Mouse (Mus musculus) stomach, embryonic 15.5 days (tissue): ENCODE results near the gene Slc28a3. TPM values are rescaled to one million over a fixed set of nuclear protein-coding genes. Genes with fewer than 3 reads are reported as not detected.

Experiments used
- ATAC-seq: fragments of 200-750 bp; cut with Nextera tagmentation; 2 replicates; pipeline ENCODE4 v1.8.0; 2017; ENCODE audit warnings: low read depth, moderate number of reproducible peaks, moderate TSS enrichment; ENCODE audit not compliant: insufficient read depth, low FRiP score
- H3K27ac ChIP-seq: fragments of 300-500 bp; sonication (generic); 2 replicates; pipeline ENCODE4 v1.5.1; 2015; ENCODE audit warnings: mild to moderate bottlenecking, inconsistent platforms
- H3K27me3 ChIP-seq: fragments of 300-500 bp; sonication (generic); replicated peaks from 2 replicates; pipeline ENCODE4 v1.6.1; 2015; ENCODE audit warnings: inconsistent platforms
- H3K36me3 ChIP-seq: fragments of 300-500 bp; sonication (generic); 2 replicates; pipeline ENCODE4 v1.6.1; 2015; ENCODE audit warnings: inconsistent platforms
- H3K4me1 ChIP-seq: fragments of 300-500 bp; sonication (generic); 2 replicates; pipeline ENCODE4 v1.6.1; 2015; ENCODE audit warnings: inconsistent platforms
- H3K4me2 ChIP-seq: fragments of 300-500 bp; sonication (generic); 2 replicates; pipeline ENCODE4 v1.6.1; 2015; ENCODE audit warnings: mild to moderate bottlenecking, inconsistent platforms
- H3K4me3 ChIP-seq: fragments of 300-500 bp; sonication (generic); replicated peaks from 2 replicates; pipeline ENCODE4 v1.5.1; 2015; ENCODE audit warnings: inconsistent platforms
- H3K9ac ChIP-seq: fragments of 300-500 bp; sonication (generic); 2 replicates; pipeline ENCODE4 v1.6.1; 2015; ENCODE audit warnings: inconsistent platforms
- H3K9me3 ChIP-seq: fragments of 300-500 bp; sonication (generic); 2 replicates; pipeline ENCODE4 v1.6.1; 2016; ENCODE audit warnings: inconsistent platforms
- WGBS: fragments of 180-500 bp; shearing (Covaris S2); methylation state at CpG from one replicate; pipeline ENCODE4 v1.1.7; 2015; 5-methylcytosine and 5-hydroxymethylcytosine counted together
- polyA plus RNA-seq: library from polyadenylated mRNA; unstranded; fragments of >200 nt; fragmentation: Nextera tagmentation; extraction: Ambion mirVana; gene quantifications from 2 replicates; pipeline ENCODE4 v1.2.1, GENCODE M21; 2015

Gene Slc28a3
- polyA plus RNA-seq, 1 experiment from 2014 or later = 1.6 TPM

- no peaks in the 10 kb centered on the region for H3K36me3 ChIP-seq
- WGBS = 88% methylated on average over 6 of the region's 6 CpGs
- no peak overlapping the region for H3K9ac ChIP-seq
- no peaks in the 10 kb centered on the region for H3K9me3 ChIP-seq
- H3K4me2 ChIP-seq = no peak overlapping the region
- H3K4me3 ChIP-seq = no peak overlapping the region
- H3K4me1 ChIP-seq = no peaks in the 10 kb centered on the region
- no peaks in the 10 kb centered on the region for H3K27me3 ChIP-seq
- no peak overlapping the region for H3K27ac ChIP-seq
- no peak for ATAC-seq
These were observed 73.3 kb downstream of the Slc28a3 start for GRCm38 (mm10) chr13:58537232-58537915.

GRCm38 (mm10) chr13:58536466-58537231 lies 74.0 kb downstream of the Slc28a3 start:
- no peak for ATAC-seq
- no peak overlapping the region for H3K9ac ChIP-seq
- 63% methylated on average over 2 of the region's 2 CpGs for WGBS

GRCm38 (mm10) chr13:58535321-58535720 lies 75.4 kb downstream of the Slc28a3 start:
- H3K4me2 ChIP-seq = no peak overlapping the region
- H3K27ac ChIP-seq = no peak overlapping the region
- H3K9me3 ChIP-seq = no peaks in the 10 kb centered on the region
- no peak for ATAC-seq
- H3K4me3 ChIP-seq = no peak overlapping the region
- no peaks in the 10 kb centered on the region for H3K4me1 ChIP-seq
- H3K9ac ChIP-seq = no peak overlapping the region
- no peaks in the 10 kb centered on the region for H3K27me3 ChIP-seq
- no peaks in the 10 kb centered on the region for H3K36me3 ChIP-seq
- 69% methylated on average over 2 of the region's 2 CpGs for WGBS

More at GRCm38 (mm10) chr13:58536466-58537231, 74.0 kb downstream of the Slc28a3 start:
- Histone ChIP-seq H3K4me3 (no peak overlapping the region), H3K36me3 (no peaks in the 10 kb centered on the region), H3K27ac (no peak overlapping the region), H3K4me2 (no peak overlapping the region), H3K4me1 (no peaks in the 10 kb centered on the region), H3K27me3 (no peaks in the 10 kb centered on the region), H3K9me3 (no peaks in the 10 kb centered on the region)

- Histone ChIP-seq H3K4me3 (no peak overlapping the region), H3K27me3 (no peaks in the 10 kb centered on the region), H3K27ac (no peak overlapping the region), H3K4me2 (no peak overlapping the region), H3K36me3 (no peaks in the 10 kb centered on the region), H3K4me1 (no peaks in the 10 kb centered on the region), H3K9me3 (no peaks in the 10 kb centered on the region), H3K9ac (no peak overlapping the region)
- WGBS = 69% methylated on average over 3 of the region's 3 CpGs
- no peak for ATAC-seq
These were observed 75.8 kb downstream of the Slc28a3 start for GRCm38 (mm10) chr13:58534861-58535260.

- no peak for ATAC-seq
- Histone ChIP-seq H3K9me3 (no peaks in the 10 kb centered on the region), H3K4me1 (no peaks in the 10 kb centered on the region), H3K4me2 (no peak overlapping the region), H3K27me3 (no peaks in the 10 kb centered on the region), H3K4me3 (no peak overlapping the region), H3K9ac (no peak overlapping the region), H3K36me3 (no peaks in the 10 kb centered on the region), H3K27ac (no peak overlapping the region)
- 63% methylated on average over 7 of the region's 7 CpGs for WGBS
These were observed 76.3 kb downstream of the Slc28a3 start for GRCm38 (mm10) chr13:58534216-58534841.

GRCm38 (mm10) chr13:58524581-58524980 lies 86.1 kb downstream of the Slc28a3 start:
- no peak for ATAC-seq
- H3K9ac ChIP-seq = no peak overlapping the region
- WGBS = 80% methylated on average over 3 of the region's 3 CpGs

GRCm38 (mm10) chr13:58523761-58524117 lies 86.9 kb downstream of the Slc28a3 start:
- H3K4me3 ChIP-seq = no peak overlapping the region
- WGBS = 40% methylated on average over 7 of the region's 7 CpGs
- H3K27me3 ChIP-seq = no peaks in the 10 kb centered on the region
- no peak overlapping the region for H3K9ac ChIP-seq
- H3K27ac ChIP-seq = no peak overlapping the region
- no peak for ATAC-seq
- peak overlapping the region; percentile 45 for H3K4me2 ChIP-seq
- no peaks in the 10 kb centered on the region for H3K9me3 ChIP-seq
- peaks cover 8% of the 10 kb centered on the region; the same call in 1 of the 2 replicates for H3K4me1 ChIP-seq
- H3K36me3 ChIP-seq = no peaks in the 10 kb centered on the region

More at GRCm38 (mm10) chr13:58524581-58524980, 86.1 kb downstream of the Slc28a3 start:
- H3K4me1 ChIP-seq = peaks cover 8% of the 10 kb centered on the region; the same call in 1 of the 2 replicates
- H3K36me3 ChIP-seq = no peaks in the 10 kb centered on the region
- H3K27me3 ChIP-seq = no peaks in the 10 kb centered on the region
- no peaks in the 10 kb centered on the region for H3K9me3 ChIP-seq
- no peak overlapping the region for H3K4me2 ChIP-seq
- H3K27ac ChIP-seq = no peak overlapping the region
- no peak overlapping the region for H3K4me3 ChIP-seq

GRCm38 (mm10) chr13:58523011-58523760 lies 87.5 kb downstream of the Slc28a3 start:
- H3K4me2 ChIP-seq = peak overlapping the region; percentile 45
- H3K36me3 ChIP-seq = no peaks in the 10 kb centered on the region
- peak; percentile 77 for ATAC-seq
- no peaks in the 10 kb centered on the region for H3K27me3 ChIP-seq
- H3K4me1 ChIP-seq = peaks cover 8% of the 10 kb centered on the region; the same call in 1 of the 2 replicates
- 6% methylated on average over 20 of the region's 20 CpGs for WGBS
- no peaks in the 10 kb centered on the region for H3K9me3 ChIP-seq
- no peak overlapping the region for H3K27ac ChIP-seq
- H3K4me3 ChIP-seq = peak overlapping the region; percentile 1; the same call in 1 of the 2 replicates
- no peak overlapping the region for H3K9ac ChIP-seq

- ATAC-seq = peak; percentile 23; the same call in 1 of the 2 replicates
- no peaks in the 10 kb centered on the region for H3K36me3 ChIP-seq
- no peak overlapping the region for H3K27ac ChIP-seq
- WGBS = 88% methylated on average over 9 of the region's 9 CpGs
- H3K27me3 ChIP-seq = no peaks in the 10 kb centered on the region
- H3K4me1 ChIP-seq = peaks cover 8% of the 10 kb centered on the region; the same call in 1 of the 2 replicates
- H3K9me3 ChIP-seq = no peaks in the 10 kb centered on the region
- H3K9ac ChIP-seq = no peak overlapping the region
- H3K4me2 ChIP-seq = no peak overlapping the region
- H3K4me3 ChIP-seq = no peak overlapping the region
These were observed 89.2 kb downstream of the Slc28a3 start for GRCm38 (mm10) chr13:58521331-58522030.

GRCm38 (mm10) chr13:58520580-58521330 lies 89.9 kb downstream of the Slc28a3 start:
- Histone ChIP-seq H3K27ac (no peak overlapping the region), H3K9me3 (no peaks in the 10 kb centered on the region), H3K4me1 (peaks cover 8% of the 10 kb centered on the region; the same call in 1 of the 2 replicates), H3K36me3 (no peaks in the 10 kb centered on the region), H3K9ac (no peak overlapping the region), H3K27me3 (no peaks in the 10 kb centered on the region), H3K4me3 (no peak overlapping the region), H3K4me2 (no peak overlapping the region)
- no peak for ATAC-seq
- WGBS = 57% methylated on average over 7 of the region's 7 CpGs
